In genomic region chr9:59091179-59091578, GRCm38 (mm10) we compare ENCODE assay signal across 22 mouse cellular contexts. TPM values are rescaled to one million over a fixed set of nuclear protein-coding genes. Genes with fewer than 3 reads are reported as not detected.
A peak's percentile ranks its signal among the peaks of the same experiment; 100 is the strongest.
DNase-seq lines count a peak whose midpoint lies in the region; ATAC-seq lines count a peak whose summit lies in the region.
"Had no signal": no experiment of that assay in that cellular context is flagged by ENCODE, and none has a peak within 500 bp of the region (broad histone marks: within the 10 kb centered on the region; RNA-seq: fewer than 3 reads in every experiment).

No protein-coding gene starts in this region.

- no peaks in the 10 kb centered on the region for H3K27me3 ChIP-seq in heart, embryonic 12.5 days (replicated peaks)
- H3K27me3 ChIP-seq: forebrain, embryonic 15.5 days; hindbrain, embryonic 13.5 days; limb, embryonic 15.5 days; liver, embryonic 15.5 days; lung, embryonic 15.5 days; megakaryocyte, embryonic 14.5 days; midbrain, embryonic 13.5 days had no signal

- no peak overlapping the region for H3K4me3 ChIP-seq in heart, embryonic 12.5 days
- H3K4me3 ChIP-seq: embryonic facial prominence, embryonic 10.5 days; forebrain, embryonic 15.5 days; hindbrain, embryonic 13.5 days; limb, embryonic 15.5 days; liver, embryonic 15.5 days; lung, embryonic 15.5 days; megakaryocyte, embryonic 14.5 days; midbrain, embryonic 13.5 days had no signal

- no peaks in the 10 kb centered on the region for H3K9me3 ChIP-seq in heart, embryonic 12.5 days (replicated peaks)
- H3K9me3 ChIP-seq: embryonic facial prominence, embryonic 10.5 days; forebrain, embryonic 15.5 days; hindbrain, embryonic 13.5 days; limb, embryonic 15.5 days; liver, embryonic 15.5 days; lung, embryonic 15.5 days; megakaryocyte, embryonic 14.5 days; midbrain, embryonic 13.5 days had no signal

- H3K27ac ChIP-seq in heart, embryonic 12.5 days (ENCODE audit: poor library complexity, severe bottlenecking), result no peak overlapping the region
- H3K27ac ChIP-seq: embryonic facial prominence, embryonic 10.5 days; forebrain, embryonic 15.5 days; hindbrain, embryonic 13.5 days; limb, embryonic 15.5 days; liver, embryonic 15.5 days; lung, embryonic 15.5 days; midbrain, embryonic 13.5 days; stomach, postnatal 0 days had no signal

- H3K4me2 ChIP-seq in heart, embryonic 12.5 days, result no peak overlapping the region
- H3K4me2 ChIP-seq: forebrain, embryonic 15.5 days; hindbrain, embryonic 13.5 days; limb, embryonic 15.5 days; liver, embryonic 15.5 days; lung, embryonic 15.5 days; midbrain, embryonic 13.5 days had no signal

- 0 out of 2 replicates have a peak, but pooled peaks cover 3% of the 10 kb centered on the region for H3K4me1 ChIP-seq in heart, embryonic 12.5 days (replicated peaks)
- H3K4me1 ChIP-seq: liver, embryonic 15.5 days; megakaryocyte, embryonic 14.5 days had no signal

- no peak for ATAC-seq in heart, embryonic 12.5 days (ENCODE audit: insufficient number of reproducible peaks, low FRiP score)
- ATAC-seq: activated CD4-positive, CD25-positive, alpha-beta regulatory T cell, adult 4 months; forebrain, embryonic 15.5 days; midbrain, embryonic 13.5 days had no signal

- intact Hi-C loops in heart, postnatal 14 days (cut with DNase I), result no loop called here
- intact Hi-C loops in gastrocnemius, postnatal 14 days (cut with DNase I; ENCODE audit: low total_unique reads), result no loop called here

- WGBS in heart, embryonic 12.5 days, result 91% methylated on average over 3 of the region's 3 CpGs

- peak; percentile 18 for DNase-seq in adrenal gland, adult 2 months
- DNase-seq in adrenal gland, adult 18-20 months (ENCODE audit: low spot score in 2 of 2), result no peak
- peak; percentile 50 for DNase-seq in gastrocnemius, adult 18-20 months (ENCODE audit: low spot score)
- no peak for DNase-seq in gastrocnemius, postnatal 4 days (ENCODE audit: low spot score in 2 of 2)
- peak; percentile 13 to 32 for DNase-seq in heart, postnatal 14 days
- peak; percentile 29 for DNase-seq in gastrocnemius, postnatal 14 days
- DNase-seq in thymus, postnatal 36 days, result no peak
- DNase-seq: cerebellum, adult 2 months; left cerebral cortex, postnatal 4 days; lung, postnatal 36 days; thymus, adult 2 months had no signal

- H3K9ac ChIP-seq in heart, embryonic 12.5 days, result no peak overlapping the region
- H3K9ac ChIP-seq: forebrain, embryonic 15.5 days; hindbrain, embryonic 13.5 days; limb, embryonic 15.5 days; liver, embryonic 15.5 days; lung, embryonic 15.5 days; midbrain, embryonic 13.5 days had no signal

- H3K36me3 ChIP-seq in heart, embryonic 12.5 days, result no peaks in the 10 kb centered on the region
- H3K36me3 ChIP-seq: embryonic facial prominence, embryonic 10.5 days; forebrain, embryonic 15.5 days; hindbrain, embryonic 13.5 days; limb, embryonic 15.5 days; liver, embryonic 15.5 days; lung, embryonic 15.5 days; midbrain, embryonic 13.5 days had no signal

RNA-seq across cellular contexts. Expression of gene Neo1, which starts 54.9 kb away (rescaled TPM):
- total RNA-seq in adrenal gland, adult 2 months (2021), result 10 to 100 TPM; 46.6 to 65.6 TPM
- polyA plus RNA-seq in adrenal gland, adult 2 months (2012; rRNA removed), result 24.3 and 26.1 TPM in 2 replicates
- total RNA-seq in adrenal gland, adult 18-20 months (2021), result 10 to 100 TPM; 44.5 to 52.7 TPM
- total RNA-seq in gastrocnemius, adult 18-20 months (2021), result 10 to 100 TPM; 31.4 to 32.0 TPM
- 10 to 100 TPM; 77.5 to 85.0 TPM for total RNA-seq in gastrocnemius, postnatal 4 days (2021)
- total RNA-seq in heart, postnatal 14 days (2021), result 10 to 100 TPM; 44.4 to 50.3 TPM
- polyA plus RNA-seq in heart, embryonic 12.5 days (2016; fragmentation: Nextera tagmentation; extraction: Ambion mirVana), result 41.8 and 43.6 TPM in 2 replicates
- 10 to 100 TPM; 38.5 to 42.1 TPM for total RNA-seq in gastrocnemius, postnatal 14 days (2021)
- polyA plus RNA-seq: activated CD4-positive, CD25-positive, alpha-beta regulatory T cell, adult 4 months had no signal

Comparison
In these comparisons a context has a peak if more than half of its experiments do, and no peak if none do; other contexts are left out.
1. DNase-seq: peak in adrenal gland, adult 2 months (single experiment), gastrocnemius, adult 18-20 months (single experiment), heart, postnatal 14 days (2 of 2) and gastrocnemius, postnatal 14 days (single experiment); none in adrenal gland, adult 18-20 months (0 of 2), gastrocnemius, postnatal 4 days (0 of 2) and thymus, postnatal 36 days (0 of 2).